Mouse (Mus musculus): Measurements from ENCODE around the gene Gpr137. TPM values are rescaled to one million over a fixed set of nuclear protein-coding genes. Genes with fewer than 3 reads are reported as not detected.
"Not testable (repeated sequence)": the region's sequence is repeated elsewhere in the genome, so short reads cannot be mapped to it uniquely, and the experiment has no call there.

Gpr137 gene
- total RNA-seq, 1 experiment from 2014 or later, result 43.3 TPM

GRCm38 (mm10) chr19:6905498-6906159 is 36.7 kb downstream of the Gpr137 start:
- no peak for DNase-seq

GRCm38 (mm10) chr19:6904846-6905245 is 37.4 kb downstream of the Gpr137 start:
- DNase-seq, result no peak

GRCm38 (mm10) chr19:6903031-6903430 is 39.2 kb downstream of the Gpr137 start:
- no peak for DNase-seq

GRCm38 (mm10) chr19:6899641-6900040 is 42.6 kb downstream of the Gpr137 start:
- DNase-seq, result no peak

GRCm38 (mm10) chr19:6895608-6896305 is 46.5 kb downstream of the Gpr137 start:
- not testable (repeated sequence) for DNase-seq

GRCm38 (mm10) chr19:6893731-6894451 is 48.4 kb downstream of the Gpr137 start:
- no peak for DNase-seq

- DNase-seq, result no peak
Measured at GRCm38 (mm10) chr19:6892512-6892911, 49.8 kb downstream of the Gpr137 start.

Small RNAs within 50 kb of the gene (microRNA-seq; reads per million reads assigned to microRNA genes)
- gene Mir6990, result 2.1 to 3.0 reads per million in 2 experiments

Other genes with a start within 250 kb of the Gpr137 start
- gene Rps6ka4, start 101.8 kb downstream of the Gpr137 start, total RNA-seq (2021), result 21.4 and 21.7 TPM in 2 replicates
- 2.4 and 4.7 TPM in 2 replicates for gene Ccdc88b, start 84.3 kb downstream of the Gpr137 start, total RNA-seq (2021)
- gene Trmt112, start 32.8 kb downstream of the Gpr137 start, total RNA-seq (2021), result 76.6 and 79.0 TPM in 2 replicates
- 420 and 426 TPM in 2 replicates for gene Prdx5, start 32.4 kb downstream of the Gpr137 start, total RNA-seq (2021)
- 63.2 and 67.0 TPM in 2 replicates for gene Esrra, start 20.7 kb downstream of the Gpr137 start, total RNA-seq (2021)
- gene Catsperz, start 17.1 kb downstream of the Gpr137 start, total RNA-seq (2021), result 0.53 TPM in 1 of 2 replicates, not detected in the other
- gene Kcnk4, start 8.0 kb downstream of the Gpr137 start, total RNA-seq (2021), result 0.93 TPM in 1 of 2 replicates, not detected in the other
- 43.0 and 45.0 TPM in 2 replicates for gene Bad, start 619 bp downstream of the Gpr137 start, total RNA-seq (2021)
- gene Ppp1r14b, start 32.5 kb upstream of the Gpr137 start, total RNA-seq (2021), result 264 and 275 TPM in 2 replicates
- gene Plcb3, start 34.0 kb upstream of the Gpr137 start, total RNA-seq (2021), result 52.1 and 54.6 TPM in 2 replicates
- 115 and 121 TPM in 2 replicates for gene Fkbp2, start 38.0 kb upstream of the Gpr137 start, total RNA-seq (2021)
- gene Vegfb, start 45.2 kb upstream of the Gpr137 start, total RNA-seq (2021), result 116 and 122 TPM in 2 replicates
- 44.4 and 47.4 TPM in 2 replicates for gene Dnajc4, start 50.1 kb upstream of the Gpr137 start, total RNA-seq (2021)
- 24.5 and 37.4 TPM in 2 replicates for gene Nudt22, start 53.6 kb upstream of the Gpr137 start, total RNA-seq (2021)
- gene Trpt1, start 53.7 kb upstream of the Gpr137 start, total RNA-seq (2021), result 15.0 and 15.1 TPM in 2 replicates
- gene Fermt3, start 77.0 kb upstream of the Gpr137 start, total RNA-seq (2021), result 6.4 and 14.2 TPM in 2 replicates
- 132 and 155 TPM in 2 replicates for gene Stip1, start 97.5 kb upstream of the Gpr137 start, total RNA-seq (2021)
- 118 and 138 TPM in 2 replicates for gene Macrod1, start 114.3 kb upstream of the Gpr137 start, total RNA-seq (2021)
- 1.2 and 1.5 TPM in 2 replicates for gene Flrt1, start 163.2 kb upstream of the Gpr137 start, total RNA-seq (2021)

Measured in adrenal gland, postnatal 14 days (tissue).